Mouse (Mus musculus) liver, embryonic 14.5 days (tissue): ENCODE data around the gene Gpr68. TPM values are rescaled to one million over a fixed set of nuclear protein-coding genes. Genes with fewer than 3 reads are reported as not detected.
A peak's percentile ranks its signal among the peaks of the same experiment; 100 is the strongest.

ENCODE experiments used
- ATAC-seq: fragments of 200-750 bp; cut with Nextera tagmentation; 2 replicates; pipeline ENCODE4 v1.8.0; 2017; ENCODE audit warnings: moderate number of reproducible peaks, mild to moderate bottlenecking, moderate library complexity; ENCODE audit not compliant: insufficient read depth
- DNase-seq, 3 experiments: peaks; one replicate each; pipeline ENCODE4 v3.0.0-alpha.2; 2012 to 2013; ENCODE audit warnings: low read depth in 3 of 3, low spot score in 3 of 3
- H3K27ac ChIP-seq: fragments of 300-500 bp; sonication (generic); 2 replicates; pipeline ENCODE4 v1.5.1; 2014; ENCODE audit warnings: moderate library complexity, mild to moderate bottlenecking, control low read depth, inconsistent platforms
- H3K27me3 ChIP-seq: fragments of 300-500 bp; sonication (generic); 2 replicates; pipeline ENCODE4 v1.6.1; 2014; ENCODE audit warnings: mild to moderate bottlenecking, low read length, moderate library complexity; ENCODE audit not compliant: control insufficient read depth, insufficient read depth
- H3K36me3 ChIP-seq: fragments of 300-500 bp; sonication (generic); replicated peaks from 2 replicates; pipeline ENCODE4 v1.6.1; 2014; ENCODE audit warnings: low read depth; ENCODE audit not compliant: control insufficient read depth, insufficient read depth
- H3K4me1 ChIP-seq, 2 experiments: fragments of 200-500 bp in 1 of 2; fragments of 300-500 bp in 1 of 2; sonication (generic) in 1 of 2; replicated peaks; 2 replicates each; pipeline ENCODE4 v1.6.1; 2012 to 2014; ENCODE audit warnings: antibody characterized with exemption in 1 of 2, inconsistent platforms in 1 of 2, low read length in 1 of 2; ENCODE audit not compliant: control insufficient read depth in 2 of 2, insufficient read depth in 2 of 2
- H3K4me2 ChIP-seq: fragments of 300-500 bp; sonication (generic); 2 replicates; pipeline ENCODE4 v1.6.1; 2014; ENCODE audit warnings: low read depth, mild to moderate bottlenecking, control low read depth, moderate library complexity
- H3K4me3 ChIP-seq, 2 experiments: fragments of 200-500 bp in 1 of 2; fragments of 300-500 bp in 1 of 2; sonication (generic) in 1 of 2; 2 replicates each; pipeline ENCODE4 v1.5.1; 2012 to 2014; ENCODE audit warnings: low read depth in 2 of 2, low read length in 2 of 2, mild to moderate bottlenecking in 2 of 2, control low read depth in 1 of 2, inconsistent platforms in 1 of 2, moderate library complexity in 1 of 2; ENCODE audit not compliant: insufficient read depth in 1 of 2
- H3K9ac ChIP-seq: fragments of 300-500 bp; sonication (generic); replicated peaks from 2 replicates; pipeline ENCODE4 v1.6.1; 2014; ENCODE audit warnings: mild to moderate bottlenecking, control low read depth, moderate library complexity
- H3K9me3 ChIP-seq: fragments of 300-500 bp; sonication (generic); 2 replicates; pipeline ENCODE4 v1.6.1; 2016; ENCODE audit warnings: low read length, mixed read lengths; ENCODE audit not compliant: control insufficient read depth
- CTCF ChIP-seq: IDR thresholded peaks from 2 replicates; pipeline ENCODE4 v1.5.1; 2016; ENCODE audit warnings: antibody characterized with exemption, low read depth, control low read depth
- EP300 ChIP-seq: IDR thresholded peaks from 2 replicates; pipeline ENCODE4 v1.6.1; 2016; ENCODE audit warnings: antibody characterized with exemption, low read depth
- WGBS: fragments of 180-500 bp; shearing (Covaris S2); extraction: QIAGEN DNeasy Blood & Tissue Kit; methylation state at CpG from one replicate; pipeline ENCODE4 v1.1.7; 2014; ENCODE audit not compliant: insufficient replicate concordance; 5-methylcytosine and 5-hydroxymethylcytosine counted together
- polyA plus RNA-seq, 2 experiments: library from polyadenylated mRNA; depleted of rRNA in 1 of 2; stranded (reverse) in 1 of 2; unstranded in 1 of 2; fragments of >200 nt; fragmentation: Nextera tagmentation in 1 of 2; extraction: Ambion mirVana in 1 of 2; gene quantifications; 2 replicates each; pipeline versions ENCODE4 v1.2.1 to v1.2.3; 2012 to 2014

The Gpr68 gene
- polyA plus RNA-seq, 2 experiments = 0.04 TPM; not detected in 1

DNA sequence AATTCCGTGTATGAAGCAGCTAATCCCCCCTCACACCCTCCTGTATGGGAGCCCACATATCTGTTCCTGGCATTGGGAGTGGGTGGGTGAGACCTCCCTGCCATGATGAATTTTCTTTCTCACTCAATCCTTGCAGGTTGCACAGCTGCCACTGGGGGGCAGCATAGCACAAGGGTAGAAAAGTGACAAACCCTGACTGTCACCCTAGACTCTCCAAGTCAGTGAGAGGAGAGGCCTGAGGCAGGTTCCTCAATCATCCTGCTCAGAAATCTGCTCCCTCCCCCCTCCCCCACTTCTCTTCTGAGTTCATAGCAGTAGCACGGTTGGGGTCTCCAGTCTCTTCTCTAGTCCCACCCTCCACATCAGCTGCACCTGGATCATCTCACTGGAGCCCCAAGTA, 28.1 kb upstream of the Gpr68 start:
- peak; percentile 32; the same call in 1 of the 2 replicates for ATAC-seq

DNA sequence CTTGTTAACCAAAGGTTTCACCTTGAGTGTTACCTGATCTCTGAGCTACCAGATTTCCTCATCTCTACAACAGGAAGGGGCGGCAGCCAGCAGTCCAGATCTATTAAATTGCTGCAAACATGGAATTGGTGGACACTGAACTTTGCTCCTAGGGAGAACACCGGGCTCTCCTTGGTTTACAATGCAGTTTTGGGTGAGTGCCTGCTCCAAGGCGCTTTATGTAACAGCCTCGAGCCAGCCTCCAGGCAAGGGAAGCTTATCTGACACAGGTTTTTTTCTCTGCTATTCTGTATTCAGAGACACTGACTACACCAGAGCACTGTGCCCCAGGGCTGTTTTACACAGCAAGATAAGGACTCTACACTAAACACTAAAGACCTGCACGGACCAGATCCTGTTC, 26.8 kb upstream of the Gpr68 start:
- Histone ChIP-seq H3K9ac (no peak overlapping the region), H3K4me3 (no peak overlapping the region), H3K27ac (no peak overlapping the region), H3K4me2 (no peak overlapping the region), H3K36me3 (peaks cover 44% of the 10 kb centered on the region), H3K9me3 (no peaks in the 10 kb centered on the region), H3K27me3 (no peaks in the 10 kb centered on the region), H3K4me1 (no peaks in the 10 kb centered on the region)
- WGBS = 75% methylated on average over 5 of the region's 5 CpGs
- TF ChIP-seq CTCF (no peak), EP300 (no peak)
- no peak for ATAC-seq
- DNase-seq = no peak

More for the DNA sequence above, 28.1 kb upstream of the Gpr68 start:
- H3K27me3 ChIP-seq = no peaks in the 10 kb centered on the region
- H3K27ac ChIP-seq = no peak overlapping the region
- H3K4me3 ChIP-seq = no peak overlapping the region
- 17% methylated on average over 2 of the region's 2 CpGs for WGBS
- no peaks in the 10 kb centered on the region for H3K4me1 ChIP-seq
- TF ChIP-seq EP300 = no peak
- peak; percentile 95 for TF ChIP-seq CTCF
- H3K9me3 ChIP-seq = no peaks in the 10 kb centered on the region
- peak in 1 of 3 experiments; percentile 64 for DNase-seq
- no peak overlapping the region for H3K9ac ChIP-seq
- H3K4me2 ChIP-seq = no peak overlapping the region
- H3K36me3 ChIP-seq = peaks cover 43% of the 10 kb centered on the region

DNA sequence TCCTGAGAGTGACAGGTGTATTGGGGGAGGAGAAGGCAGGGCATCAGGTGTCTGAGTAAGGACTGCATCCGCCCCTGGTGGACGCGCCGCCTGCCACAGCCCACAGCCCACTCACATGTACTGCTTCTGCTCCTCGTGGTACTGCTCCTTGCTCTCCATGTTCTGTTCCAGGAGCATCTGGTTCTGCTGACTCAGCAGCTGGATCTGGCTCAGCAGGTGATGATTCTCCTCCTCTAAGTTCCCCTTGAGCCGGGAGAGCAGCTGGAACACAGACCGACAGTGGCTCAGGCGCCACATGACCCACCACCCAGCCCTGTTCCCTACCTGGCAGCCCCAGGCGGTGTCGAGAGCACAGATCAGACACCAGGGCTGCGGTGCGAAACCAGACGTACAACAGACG, 23.7 kb upstream of the Gpr68 start:
- ATAC-seq = no peak

DNA sequence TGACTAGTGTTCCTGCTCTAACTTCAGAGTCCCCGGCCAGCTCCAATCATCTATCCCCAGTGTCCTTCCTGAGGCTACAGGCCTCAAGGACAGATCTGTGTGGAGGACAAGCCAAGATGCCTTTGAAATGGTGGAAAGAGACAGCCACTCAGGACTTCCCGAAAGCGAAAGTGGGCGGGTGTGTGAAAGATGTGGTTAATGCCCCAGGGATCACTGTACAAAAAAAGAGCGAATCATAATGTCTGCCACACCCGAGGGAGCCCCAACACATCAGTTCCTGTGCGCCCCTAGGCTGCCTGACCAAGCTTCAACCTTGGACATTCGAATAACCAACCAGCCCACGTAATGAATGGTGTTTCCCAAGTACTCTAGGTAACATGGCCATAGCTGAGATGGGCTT, 20.3 kb upstream of the Gpr68 start:
- Histone ChIP-seq H3K9ac (no peak overlapping the region), H3K4me1 (no peaks in the 10 kb centered on the region), H3K27ac (no peak overlapping the region), H3K36me3 (peaks cover 45% of the 10 kb centered on the region), H3K9me3 (no peaks in the 10 kb centered on the region), H3K27me3 (no peaks in the 10 kb centered on the region), H3K4me3 (no peak overlapping the region), H3K4me2 (no peak overlapping the region)
- DNase-seq (no peak), ATAC-seq (no peak)
- TF ChIP-seq CTCF (no peak), EP300 (no peak)
- 82% methylated on average over 9 of the region's 9 CpGs for WGBS

More for the DNA sequence above, 23.7 kb upstream of the Gpr68 start:
- no peak overlapping the region for H3K4me2 ChIP-seq
- no peak for TF ChIP-seq CTCF
- TF ChIP-seq EP300 = no peak
- H3K27ac ChIP-seq = no peak overlapping the region
- H3K4me1 ChIP-seq = no peaks in the 10 kb centered on the region
- no peaks in the 10 kb centered on the region for H3K9me3 ChIP-seq
- H3K27me3 ChIP-seq = no peaks in the 10 kb centered on the region
- peaks cover 43% of the 10 kb centered on the region for H3K36me3 ChIP-seq
- no peak overlapping the region for H3K9ac ChIP-seq
- WGBS = 90% methylated on average over 14 of the region's 14 CpGs
- H3K4me3 ChIP-seq = no peak overlapping the region
- DNase-seq = no peak

DNA sequence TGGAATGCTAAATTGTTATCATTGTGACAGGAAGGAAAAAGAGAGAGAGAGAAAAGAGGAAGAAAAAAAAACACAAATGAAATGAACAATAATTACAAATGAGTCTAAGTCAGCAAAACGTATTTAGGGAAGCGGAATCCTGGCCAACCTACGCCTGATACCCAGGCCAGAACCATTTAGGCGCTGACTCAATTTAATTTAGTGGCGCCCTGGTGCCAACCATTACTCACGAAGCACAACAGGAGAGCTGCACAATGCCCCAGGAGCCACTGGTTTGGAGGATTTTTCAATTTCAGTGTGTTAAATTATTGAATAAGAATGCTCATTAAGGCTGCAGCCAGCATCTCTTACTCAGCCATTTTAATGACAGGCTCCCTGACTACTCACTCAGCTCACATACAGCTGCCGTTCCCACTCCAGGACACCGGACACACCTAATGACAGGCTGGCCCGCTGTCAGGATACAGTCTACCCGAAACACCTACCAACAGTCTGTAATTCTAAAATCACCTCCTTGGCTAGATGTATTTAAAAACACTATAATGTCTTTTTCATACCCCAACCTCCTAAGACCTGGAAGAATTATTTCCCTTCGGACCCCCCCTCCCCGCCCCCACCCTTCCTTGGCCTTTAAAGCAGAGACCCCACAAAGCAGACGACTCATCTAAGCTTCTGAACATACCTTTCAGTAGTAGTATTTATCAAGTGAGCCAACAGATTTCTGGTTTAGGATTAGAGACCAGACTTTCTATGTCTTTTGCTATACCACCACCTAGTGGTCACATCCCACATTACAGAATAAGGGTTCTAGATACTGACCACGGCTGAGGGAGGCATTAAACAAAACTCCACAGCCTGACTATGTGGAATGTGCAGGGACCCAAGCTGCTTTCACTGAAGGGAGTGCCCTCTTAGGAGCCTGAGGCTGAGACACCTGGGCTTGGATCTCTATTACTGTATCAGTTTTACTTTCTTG, 17.9 kb upstream of the Gpr68 start:
- Histone ChIP-seq H3K9ac (no peak overlapping the region), H3K4me1 (no peaks in the 10 kb centered on the region), H3K36me3 (peaks cover 46% of the 10 kb centered on the region), H3K27me3 (no peaks in the 10 kb centered on the region), H3K9me3 (no peaks in the 10 kb centered on the region), H3K4me2 (no peak overlapping the region), H3K4me3 (no peak overlapping the region), H3K27ac (no peak overlapping the region)
- WGBS = 68% methylated on average over 14 of the region's 14 CpGs
- ATAC-seq (peak; percentile 41; the same call in 1 of the 2 replicates), DNase-seq (peak; percentile 40 to 51 (median 47))
- TF ChIP-seq EP300 (no peak), CTCF (peak; percentile 73)
